In genomic region chr2:7273214-7273613, GRCm38 (mm10) we compare ENCODE assay signal across 19 mouse cellular contexts.
A peak's percentile ranks its signal among the peaks of the same experiment; 100 is the strongest.
DNase-seq lines count a peak whose midpoint lies in the region; ATAC-seq and TF ChIP-seq lines count a peak whose summit lies in the region.
"Had no signal": no experiment of that assay in that cellular context is flagged by ENCODE, and none has a peak within 500 bp of the region (broad histone marks: within the 10 kb centered on the region; RNA-seq: fewer than 3 reads in every experiment).

No protein-coding gene starts in this region.

- no peak overlapping the region for H3K9ac ChIP-seq in kidney, embryonic 16.5 days (replicated peaks; ENCODE audit: low read length)
- H3K9ac ChIP-seq in ES-E14 (ENCODE audit: insufficient read depth, low read depth, low read length, poor library complexity, severe bottlenecking) = no peak overlapping the region
- H3K9ac ChIP-seq: embryonic facial prominence, embryonic 12.5 days; neural tube, embryonic 13.5 days had no signal

- H3K4me2 ChIP-seq in kidney, embryonic 16.5 days (replicated peaks; ENCODE audit: low read depth, low read length) = no peak overlapping the region
- H3K4me2 ChIP-seq: embryonic facial prominence, embryonic 12.5 days; neural tube, embryonic 13.5 days had no signal

- peak; percentile 49; the same call in 1 of the 2 replicates for ATAC-seq in kidney, embryonic 16.5 days (ENCODE audit: low FRiP score, low TSS enrichment)
- ATAC-seq: forebrain, embryonic 14.5 days had no signal

- peak; percentile 11 for DNase-seq in embryo, embryonic 10.5 days (ENCODE audit: low spot score)
- no peak for DNase-seq in embryo, embryonic 10 days (ENCODE audit: low spot score)
- DNase-seq in kidney, postnatal 14 days = no peak
- DNase-seq in ES-E14 (ENCODE audit: low read depth, low spot score) = no peak
- DNase-seq in embryo, embryonic 11 days = peak; percentile 2
- no peak for DNase-seq in spleen, adult 18-20 months
- no peak for DNase-seq in adrenal gland, postnatal 4 days (ENCODE audit: low spot score in 2 of 2)
- DNase-seq: B cell, adult 2 months; kidney, adult 11 months; kidney, postnatal 4 days; liver; lung, postnatal 10 days; midbrain, embryonic 14.5 days; thymus, postnatal 25 days had no signal

- no peaks in the 10 kb centered on the region for H3K9me3 ChIP-seq in kidney, embryonic 16.5 days (ENCODE audit: low read length)
- H3K9me3 ChIP-seq in ES-E14 (ENCODE audit: control insufficient read depth, insufficient read depth, low read depth, low read length) = no peaks in the 10 kb centered on the region
- H3K9me3 ChIP-seq: embryonic facial prominence, embryonic 12.5 days; neural tube, embryonic 13.5 days had no signal

- H3K4me3 ChIP-seq in kidney, embryonic 16.5 days (ENCODE audit: low read length) = no peak overlapping the region
- no peak overlapping the region for H3K4me3 ChIP-seq in ES-E14 (ENCODE audit: insufficient read depth in 1 of 2, low read depth in 1 of 2, low read length in 2 of 2, poor library complexity in 1 of 2, severe bottlenecking in 1 of 2)
- H3K4me3 ChIP-seq: embryonic facial prominence, embryonic 12.5 days; erythroblast, embryonic 14.5 days; neural tube, embryonic 13.5 days had no signal

- no peaks in the 10 kb centered on the region for H3K36me3 ChIP-seq in kidney, embryonic 16.5 days (ENCODE audit: insufficient read depth, low read length)
- H3K36me3 ChIP-seq in ES-E14 (ENCODE audit: control insufficient read depth, insufficient read depth, low read length, poor library complexity, severe bottlenecking) = no peaks in the 10 kb centered on the region
- H3K36me3 ChIP-seq: embryonic facial prominence, embryonic 12.5 days; neural tube, embryonic 13.5 days had no signal

- in situ Hi-C loops in ES-E14 (cut with MboI; ENCODE audit: low sequenced_read_pairs in 2 of 2, unreplicated experiment in 2 of 2) = no loop called here

- no peaks in the 10 kb centered on the region for H3K4me1 ChIP-seq in kidney, embryonic 16.5 days (ENCODE audit: insufficient read depth, low read length)
- H3K4me1 ChIP-seq in ES-E14 (ENCODE audit: control insufficient read depth in 2 of 2, insufficient read depth in 2 of 2, low read length in 2 of 2, poor library complexity in 1 of 2) = no peaks in the 10 kb centered on the region
- H3K4me1 ChIP-seq: embryonic facial prominence, embryonic 12.5 days; neural tube, embryonic 13.5 days had no signal

- H3K27ac ChIP-seq in kidney, embryonic 16.5 days (ENCODE audit: low read length) = no peak overlapping the region
- H3K27ac ChIP-seq in ES-E14 (ENCODE audit: insufficient read depth, low read depth, low read length, poor library complexity, severe bottlenecking) = no peak overlapping the region
- H3K27ac ChIP-seq: embryonic facial prominence, embryonic 12.5 days; neural tube, embryonic 13.5 days had no signal

- H3K27me3 ChIP-seq in kidney, embryonic 16.5 days (ENCODE audit: insufficient read depth, low read length) = no peaks in the 10 kb centered on the region
- H3K27me3 ChIP-seq: embryonic facial prominence, embryonic 12.5 days; neural tube, embryonic 13.5 days had no signal

- WGBS in kidney, embryonic 16.5 days = 48% methylated on average over 4 of the region's 4 CpGs

TF ChIP-seq in ES-E14, 5 proteins besides CTCF, POLR2A, EP300 and RAD21:
- TF ChIP-seq HCFC1 (IDR thresholded peaks at IDR 0.05; ENCODE audit: borderline replicate concordance, insufficient read depth, low read length) (no peak), ZC3H11A (IDR thresholded peaks at IDR 0.05; ENCODE audit: borderline replicate concordance, low read depth, low read length) (no peak), MAFK (IDR thresholded peaks at IDR 0.05; ENCODE audit: insufficient read depth, low read depth, low read length) (peak; percentile 59; the same call in 1 of the 2 replicates)

Comparison
In these comparisons a context has a peak if more than half of its experiments do, and no peak if none do; other contexts are left out.
1. DNase-seq: peak in embryo, embryonic 10.5 days (single experiment) and embryo, embryonic 11 days (single experiment); none in embryo, embryonic 10 days (single experiment), kidney, postnatal 14 days (single experiment), ES-E14 (single experiment), spleen, adult 18-20 months (0 of 2) and adrenal gland, postnatal 4 days (0 of 2).